Mouse (Mus musculus) urinary bladder, postnatal 14 days (tissue): ENCODE measurements around the gene Pgm1.

ENCODE experiments used
- DNase-seq: peaks from one replicate; pipeline ENCODE4 v3.0.0; 2021; ENCODE audit warnings: low spot score

Gene Pgm1

DNA sequence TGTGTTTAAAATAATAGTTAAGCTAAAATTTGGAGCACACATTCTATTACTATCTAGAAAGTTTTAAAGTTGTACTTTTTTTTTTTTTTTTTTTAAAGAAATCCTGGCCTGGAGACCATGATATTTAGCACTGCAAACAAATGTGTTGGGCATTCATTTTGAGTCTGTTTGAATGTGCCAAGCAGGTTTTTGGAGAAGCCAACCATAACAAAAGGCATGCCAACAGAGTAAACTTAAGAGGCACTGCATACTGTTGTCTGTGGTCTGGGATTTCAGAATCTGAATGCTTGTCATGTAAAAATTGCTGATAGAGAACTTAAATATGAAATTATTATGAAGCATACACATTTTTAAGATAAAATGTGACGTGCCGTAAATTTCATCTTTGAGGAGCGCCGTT, 28.0 kb downstream of the Pgm1 start:
- no peak for DNase-seq

DNA sequence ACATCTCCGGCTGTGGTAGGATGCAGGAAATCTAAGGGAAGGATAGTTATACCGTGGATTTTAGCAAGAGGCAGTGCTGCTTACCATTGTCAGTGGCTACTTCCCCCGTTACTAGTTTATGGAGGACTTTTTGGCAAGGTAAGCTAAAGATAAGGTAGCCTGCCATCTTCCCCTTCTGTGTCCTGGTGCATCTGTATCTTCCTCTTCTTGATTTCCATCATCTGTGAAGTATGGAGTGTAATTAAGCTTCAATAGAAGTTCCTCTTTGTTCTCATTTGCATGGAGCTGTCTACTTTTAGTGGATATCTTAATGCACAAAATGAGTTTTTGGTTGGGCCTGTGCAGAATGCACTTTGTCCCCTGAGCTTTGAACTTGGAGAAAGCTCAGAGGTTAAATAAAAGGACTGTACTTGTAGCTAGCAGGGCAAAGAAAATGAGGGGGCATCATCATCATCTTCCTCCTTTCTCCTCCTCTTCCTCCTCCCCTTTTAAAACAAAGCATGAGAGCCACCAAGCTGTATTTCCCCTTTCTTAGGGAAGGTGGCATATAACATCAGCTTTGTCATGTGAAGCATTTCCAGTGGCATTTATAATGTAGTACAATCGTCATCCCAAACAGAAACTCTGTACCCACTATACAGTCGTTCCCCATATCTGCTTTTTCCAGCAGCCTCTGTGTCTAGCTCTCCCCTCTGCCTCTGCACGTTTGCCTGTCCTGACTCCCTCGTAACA, 29.0 kb downstream of the Pgm1 start:
- no peak for DNase-seq

DNA sequence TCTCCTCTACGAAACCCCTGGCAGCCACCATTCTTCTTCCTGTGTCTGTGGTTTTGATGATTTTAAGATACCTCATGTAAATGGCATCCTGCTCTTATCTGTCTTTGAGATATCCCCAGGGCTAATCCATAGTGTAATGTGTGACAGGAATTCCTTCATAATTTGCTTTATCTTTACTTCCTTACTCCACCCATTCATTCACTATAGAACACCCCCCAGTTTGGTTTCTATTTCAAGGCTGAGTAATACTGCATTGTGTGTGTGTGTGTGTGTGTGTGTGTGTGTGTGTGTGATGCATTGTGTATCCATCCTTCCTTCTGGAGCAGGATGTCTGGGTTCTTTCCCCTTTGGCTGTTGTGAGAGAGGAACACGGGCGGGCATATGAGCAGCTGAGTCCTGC, 30.1 kb downstream of the Pgm1 start:
- no peak for DNase-seq

DNA sequence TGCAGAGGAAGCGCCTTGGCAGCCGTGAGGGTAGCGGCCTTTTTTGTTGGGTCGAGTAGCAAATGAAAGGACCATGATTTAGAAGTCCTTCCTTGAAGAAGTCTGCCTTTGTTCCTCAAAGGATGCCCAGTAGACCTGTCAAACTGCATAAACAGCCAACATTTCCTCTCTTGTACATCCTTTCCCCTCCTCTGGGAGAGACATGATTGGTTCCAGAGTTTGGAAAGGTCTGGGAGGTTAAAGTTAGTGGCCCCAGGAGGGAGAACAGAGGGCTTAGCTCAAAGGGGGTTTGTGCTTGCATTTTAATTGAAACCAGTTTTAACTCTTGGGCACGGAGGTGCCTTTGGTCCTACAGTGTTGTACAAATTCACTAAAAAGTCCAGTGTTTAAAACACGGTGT, 37.3 kb downstream of the Pgm1 start:
- no peak for DNase-seq

DNA sequence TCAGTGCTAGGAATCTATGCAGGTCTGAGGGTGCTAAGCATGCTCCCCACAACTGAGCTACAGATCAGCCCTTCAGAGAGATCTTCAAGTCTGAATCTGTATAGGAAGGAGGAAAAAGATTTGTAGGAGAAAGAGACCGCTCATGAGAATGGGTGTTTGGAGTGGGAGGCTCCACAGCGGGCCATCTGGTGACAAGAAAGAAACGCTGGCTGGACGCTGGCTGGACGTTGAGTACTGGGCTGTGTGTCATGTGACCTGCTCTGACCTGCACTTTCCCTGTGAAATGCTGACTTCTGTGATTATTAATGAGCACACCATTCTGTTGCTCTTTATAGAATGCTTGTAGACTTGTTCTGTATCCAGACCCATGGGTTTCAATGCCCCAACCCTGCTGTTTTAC, 40.1 kb downstream of the Pgm1 start:
- DNase-seq = peak; percentile 20

DNA sequence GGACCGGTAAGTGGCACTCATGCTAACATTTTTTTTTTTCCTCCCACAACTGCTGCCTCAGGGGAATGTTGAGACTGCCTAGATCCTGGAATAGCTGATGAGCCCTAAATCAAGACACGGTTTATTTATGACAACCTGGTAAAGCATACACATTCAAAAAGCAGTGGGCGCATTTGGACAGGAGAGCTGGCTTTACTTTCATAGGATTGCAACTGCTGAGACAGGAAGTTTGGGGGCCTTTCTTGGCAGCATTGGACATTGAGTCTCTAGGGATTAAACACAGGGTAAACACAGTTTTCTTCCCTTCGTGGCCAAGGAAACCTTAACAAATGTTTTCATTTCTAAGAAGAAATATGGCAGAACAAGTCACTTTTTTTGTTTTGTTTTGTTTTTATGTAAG, 40.9 kb downstream of the Pgm1 start:
- DNase-seq = no peak

DNA sequence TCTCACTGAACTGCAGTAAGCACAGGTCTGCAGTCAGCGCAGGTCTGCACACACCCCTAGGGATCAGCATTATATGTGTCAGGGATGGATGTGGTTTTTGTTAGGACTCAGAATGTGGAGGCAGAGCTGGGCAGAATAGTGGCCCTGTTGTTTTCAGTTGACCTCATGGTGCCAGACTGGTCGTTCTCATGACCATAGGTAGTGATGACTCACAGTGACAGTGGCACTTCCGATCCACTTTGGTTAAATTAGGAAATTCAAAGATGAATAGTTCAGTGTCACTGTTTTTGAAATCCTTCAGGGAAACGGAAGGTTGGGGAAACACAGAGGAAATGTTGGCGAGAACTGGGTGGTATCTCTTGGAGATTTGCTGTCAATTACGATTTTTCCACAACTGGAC, 43.7 kb downstream of the Pgm1 start:
- no peak for DNase-seq

DNA sequence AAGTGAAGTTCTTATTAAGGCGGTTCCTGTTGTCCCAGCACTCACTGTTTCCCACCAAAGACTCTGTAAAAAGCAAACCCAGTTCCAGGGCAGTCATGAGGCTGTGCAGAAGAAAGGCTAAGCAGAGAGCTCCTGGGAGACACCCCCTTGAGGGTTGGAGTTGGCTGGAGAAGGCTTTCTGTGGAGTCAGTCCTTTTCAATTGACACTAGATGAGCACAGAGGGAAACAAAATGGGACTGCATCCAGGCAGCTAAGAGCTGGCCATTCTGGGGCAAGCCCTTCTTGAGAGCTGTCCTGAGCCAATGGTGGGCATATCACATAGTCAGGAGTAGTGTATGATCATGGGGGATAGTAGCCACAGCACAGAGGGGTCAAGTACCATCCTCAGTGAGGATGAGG, 44.7 kb downstream of the Pgm1 start:
- no peak for DNase-seq

DNA sequence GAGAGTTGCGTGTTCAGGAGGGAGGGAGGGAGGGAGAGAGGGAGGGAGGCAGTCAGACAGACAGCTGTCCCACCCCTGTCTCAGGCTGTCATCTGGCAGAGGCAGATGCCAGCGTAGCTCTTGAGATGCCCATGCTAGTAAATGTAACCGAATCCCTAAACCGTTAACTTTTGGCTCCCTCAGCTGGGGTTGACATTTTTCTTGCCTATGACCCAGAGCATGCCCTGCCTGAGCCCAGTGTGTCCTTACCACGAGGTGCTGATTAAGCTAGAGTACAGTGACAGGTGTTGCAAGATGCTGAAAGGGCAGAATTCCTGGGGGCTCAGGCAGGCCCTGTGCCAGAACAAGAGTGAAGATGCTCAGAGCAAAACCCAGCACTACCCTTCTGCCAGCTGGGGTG, 45.2 kb downstream of the Pgm1 start:
- DNase-seq = no peak

DNA sequence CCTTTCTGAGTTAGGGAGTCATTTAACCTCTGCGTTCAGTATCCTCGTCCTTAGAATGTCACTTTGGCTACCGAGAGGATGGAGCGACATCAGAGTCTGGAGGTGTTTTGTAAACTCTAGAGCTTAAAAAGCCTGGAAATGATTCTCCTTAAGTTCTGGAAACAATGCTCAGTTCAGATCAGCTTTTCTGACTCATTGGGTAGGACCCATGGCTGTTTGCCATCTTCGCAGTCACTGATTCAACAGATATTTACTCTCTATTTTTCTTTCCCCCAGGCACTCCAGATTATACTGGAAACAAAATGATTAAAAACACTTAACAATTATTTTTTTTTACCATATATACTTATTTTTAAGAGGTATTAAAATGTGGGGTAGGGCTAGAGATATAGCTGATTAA, 50.1 kb downstream of the Pgm1 start:
- peak; percentile 29 for DNase-seq

DNA sequence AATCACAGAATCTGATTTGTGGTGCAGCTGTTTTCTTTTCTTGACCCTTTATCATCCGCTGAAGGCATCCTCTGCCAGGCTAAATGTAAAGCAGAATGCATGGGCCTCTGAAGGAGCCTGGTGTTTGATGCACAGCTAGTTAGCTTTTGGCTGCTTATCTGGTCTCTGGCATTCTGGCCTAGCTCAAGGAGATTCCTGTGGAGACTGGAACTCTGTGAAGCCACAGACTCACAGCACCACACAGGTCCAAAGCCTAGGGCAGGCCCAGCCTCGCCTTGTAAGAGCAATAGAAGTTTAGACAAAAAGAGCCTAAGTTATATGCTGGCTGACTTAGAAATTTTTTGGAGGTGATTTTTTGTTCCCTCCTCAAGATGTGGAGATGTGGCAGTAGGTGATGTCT, 52.0 kb downstream of the Pgm1 start:
- no peak for DNase-seq

DNA sequence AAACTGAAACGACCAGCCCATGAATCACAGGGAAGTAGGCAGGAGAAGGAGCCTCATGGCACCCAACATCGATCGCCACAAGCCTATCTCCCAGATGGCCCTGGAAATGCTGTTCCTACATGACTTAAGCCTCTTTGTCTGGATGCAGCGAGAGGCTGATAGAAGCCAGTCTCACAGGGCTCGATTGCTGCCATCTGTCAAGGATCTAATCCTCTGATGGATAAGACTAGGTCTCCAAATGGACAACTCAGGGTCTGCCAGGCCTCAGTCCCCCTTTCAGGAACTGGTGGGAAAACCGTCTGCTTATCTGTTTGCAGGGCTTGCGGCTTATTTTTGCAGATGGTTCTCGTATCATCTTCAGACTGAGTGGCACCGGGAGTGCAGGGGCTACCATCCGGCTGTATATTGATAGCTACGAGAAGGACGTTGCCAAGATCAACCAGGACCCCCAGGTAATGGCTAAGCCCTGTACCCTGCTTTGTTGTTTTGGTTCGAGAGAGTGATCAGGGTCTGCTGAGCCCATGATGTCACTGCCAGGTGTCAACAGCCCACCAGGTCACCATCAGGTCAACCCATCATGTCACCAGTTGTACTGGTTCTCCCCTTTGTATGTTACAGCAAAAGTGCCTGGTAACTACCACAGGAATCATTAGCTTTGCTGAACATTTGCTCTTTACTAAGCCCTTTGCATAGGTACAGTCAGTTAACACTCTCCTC, 54.6 kb downstream of the Pgm1 start:
- no peak for DNase-seq

DNA sequence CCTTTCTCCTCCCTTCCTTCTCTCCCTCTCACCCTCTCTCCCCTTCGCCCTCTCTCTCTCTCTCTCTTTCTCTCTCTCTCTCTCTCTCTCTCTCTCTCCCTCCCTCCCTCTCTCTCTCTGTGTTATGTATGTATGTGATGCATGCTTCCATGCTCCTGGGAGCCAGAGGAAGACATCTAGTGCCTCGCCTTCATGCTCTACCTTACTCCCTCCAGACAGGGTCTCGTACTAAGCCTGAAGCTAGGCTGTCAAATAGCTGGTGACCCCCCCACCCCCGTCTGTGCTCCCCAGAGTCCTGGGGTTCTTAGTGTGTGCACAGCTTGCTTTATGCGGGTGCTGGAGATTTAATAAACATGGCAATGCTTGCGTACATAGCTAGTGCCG, 55.1 kb downstream of the Pgm1 start:
- DNase-seq = no peak

DNA sequence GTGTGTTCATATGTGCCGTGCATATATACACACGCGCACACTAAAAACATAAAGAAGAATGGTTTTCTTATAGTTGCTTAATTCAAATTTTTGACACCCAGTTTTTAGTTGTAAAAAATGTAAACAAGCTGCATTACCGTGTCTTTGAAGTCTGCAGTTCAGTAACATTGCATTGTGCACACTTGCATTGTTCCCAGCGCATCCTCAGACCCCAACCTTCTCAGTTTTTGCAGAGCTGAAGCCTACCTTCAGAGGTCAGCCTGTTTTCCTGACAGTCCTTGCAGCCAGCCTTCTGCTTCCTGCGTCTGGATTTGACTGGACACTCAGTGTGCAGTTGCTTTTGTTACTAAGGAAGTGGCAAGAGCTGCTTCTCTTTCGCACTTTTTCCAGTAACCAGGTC, 55.9 kb downstream of the Pgm1 start:
- DNase-seq = no peak

DNA sequence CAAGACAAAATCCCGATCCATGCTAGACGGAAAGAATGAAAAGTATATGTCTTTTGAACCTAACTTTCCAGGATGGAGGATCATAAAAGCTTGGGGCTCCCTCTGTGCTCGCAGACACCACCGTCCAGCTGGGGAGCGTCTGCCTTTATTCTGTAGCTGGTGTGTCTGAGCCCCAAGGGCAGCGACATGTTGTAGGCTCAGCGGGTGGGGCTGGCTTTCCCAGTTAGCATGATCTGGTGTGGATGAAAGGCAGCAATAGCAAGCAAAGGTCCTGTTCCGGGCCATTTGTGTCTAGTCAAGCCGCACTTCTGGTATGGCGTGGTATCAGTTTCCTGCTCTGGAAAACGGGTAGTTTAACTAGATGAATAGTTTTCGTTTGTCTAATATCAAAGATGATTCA, 56.4 kb downstream of the Pgm1 start:
- no peak for DNase-seq

DNA sequence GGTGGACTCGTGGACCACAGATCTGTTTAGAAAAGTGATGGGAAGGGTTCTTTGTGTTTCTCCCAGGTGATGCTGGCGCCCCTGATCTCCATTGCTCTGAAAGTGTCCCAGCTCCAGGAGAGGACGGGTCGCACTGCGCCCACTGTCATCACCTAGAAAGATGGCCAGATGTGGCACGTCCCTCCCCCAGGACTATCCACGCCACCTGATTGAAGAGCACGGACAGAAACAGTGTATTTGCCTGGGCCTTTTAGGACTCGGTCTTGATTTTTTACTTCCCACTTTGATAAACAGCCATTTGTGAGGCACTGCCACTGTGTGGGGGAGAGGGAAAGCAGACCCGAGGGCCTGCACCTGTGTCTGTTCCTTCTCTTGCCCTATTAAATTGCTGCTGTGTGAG, 57.4 kb downstream of the Pgm1 start:
- DNase-seq = no peak

DNA sequence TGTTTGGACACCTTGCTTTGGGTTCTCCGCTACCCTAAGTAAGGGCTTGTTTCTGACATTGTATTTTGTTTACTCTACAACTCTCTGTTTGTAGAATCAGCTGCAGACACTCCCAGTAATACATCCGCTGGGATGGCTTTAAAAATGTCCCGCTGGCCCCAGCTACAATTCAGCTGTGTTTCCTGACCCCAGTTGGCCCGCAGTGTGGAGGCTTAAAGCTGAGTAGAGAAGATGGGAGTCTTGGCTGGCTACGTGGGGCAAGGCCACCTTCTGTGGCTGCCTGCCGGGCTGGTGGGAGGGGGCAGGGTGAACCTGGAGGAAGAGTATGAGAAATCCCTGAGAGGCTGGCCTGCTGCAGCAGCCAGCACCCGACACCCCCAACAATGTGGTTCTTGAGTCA, 59.6 kb downstream of the Pgm1 start:
- peak; percentile 20 for DNase-seq

DNA sequence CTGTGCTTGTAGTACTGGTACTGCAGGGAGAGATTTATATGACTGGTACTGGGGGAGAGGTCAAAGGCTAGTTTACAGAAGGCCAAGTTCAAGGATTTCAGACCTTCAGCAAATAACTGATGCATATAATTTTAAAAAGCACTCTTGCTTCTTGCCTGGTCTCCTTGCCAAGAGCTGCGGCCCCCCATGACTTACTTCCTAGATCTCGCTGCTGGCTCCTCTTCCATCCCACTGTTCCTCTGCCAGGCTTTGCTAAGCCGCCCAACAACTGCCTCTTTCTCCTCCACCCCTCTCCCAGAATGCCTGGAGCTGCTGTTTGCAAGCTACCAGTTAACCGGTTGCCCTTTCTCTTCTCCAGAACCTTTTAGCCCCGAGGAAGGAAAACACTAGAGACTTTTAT, 71.8 kb downstream of the Pgm1 start:
- no peak for DNase-seq

DNA sequence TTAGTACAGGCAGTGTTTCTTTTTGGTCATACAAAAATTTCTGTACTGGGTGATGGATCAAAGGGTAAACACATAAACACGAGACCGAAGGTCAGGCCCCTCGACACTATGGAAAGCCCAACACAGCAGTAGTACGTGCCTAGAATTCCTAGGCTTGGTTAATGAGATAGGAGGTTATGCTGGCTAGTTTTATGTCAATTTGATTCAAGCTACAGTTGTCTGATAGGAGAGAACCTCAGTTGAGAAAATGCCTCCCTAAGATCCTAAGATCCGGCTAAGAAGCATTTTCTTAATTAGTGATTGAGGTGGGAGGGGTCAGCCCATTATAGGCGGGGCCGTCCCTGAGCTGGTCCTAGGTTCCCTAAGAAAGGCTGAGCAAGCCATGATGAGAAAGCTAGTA, 72.6 kb downstream of the Pgm1 start:
- no peak for DNase-seq

DNA sequence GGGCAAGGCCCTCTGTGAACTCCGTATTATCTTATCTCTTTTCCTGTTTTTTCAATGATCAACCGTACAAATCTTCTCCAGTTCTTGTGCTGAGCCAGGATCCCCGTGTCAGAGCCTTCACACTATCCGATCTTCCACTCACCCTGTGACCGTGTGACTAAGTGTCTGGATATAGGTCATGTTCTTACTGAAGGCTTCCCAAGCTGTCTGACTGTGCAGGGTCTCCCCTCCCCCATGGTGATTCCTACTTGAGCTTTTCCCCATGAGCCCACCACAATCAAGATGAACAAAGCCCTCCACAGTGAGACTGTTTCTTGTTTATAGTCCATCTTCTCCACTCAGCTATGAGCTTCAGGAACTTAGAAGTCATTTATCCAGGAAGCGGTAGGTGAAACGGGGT, 78.5 kb downstream of the Pgm1 start:
- DNase-seq = no peak

DNA sequence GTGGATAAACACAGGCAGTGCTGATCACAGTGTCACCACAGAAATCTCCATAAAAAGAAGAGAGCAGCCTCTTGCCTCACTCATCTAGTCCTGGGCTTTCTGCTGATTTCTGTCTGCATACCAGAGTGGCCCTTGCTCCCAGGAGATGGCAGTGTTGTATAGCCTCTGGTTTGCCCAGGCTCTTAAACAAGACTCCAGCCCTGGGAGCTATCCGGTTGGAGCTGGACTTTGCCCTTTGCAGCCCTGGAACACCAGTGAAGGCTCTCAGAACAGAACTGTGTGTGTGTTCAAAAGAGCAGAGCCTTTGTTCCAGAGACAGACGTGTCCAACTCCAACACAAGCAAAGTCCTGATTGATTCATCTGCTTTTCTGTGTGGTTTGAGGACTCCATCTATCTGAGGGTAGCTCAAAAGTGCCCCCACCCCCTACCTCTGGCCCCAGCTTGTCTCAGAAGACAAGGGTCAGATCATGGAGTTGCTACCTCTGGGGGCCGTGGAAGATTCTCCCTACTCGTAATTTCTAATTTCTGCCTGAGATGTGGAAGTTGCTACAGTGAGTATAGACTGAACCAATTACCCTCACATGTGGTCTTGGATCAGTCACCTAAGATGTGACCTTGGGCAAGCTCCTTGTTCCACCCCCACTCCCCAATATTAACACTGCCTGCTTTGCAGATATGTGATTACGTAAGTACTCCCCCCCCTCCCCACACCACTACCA, 79.3 kb downstream of the Pgm1 start:
- DNase-seq = peak; percentile 74

DNA sequence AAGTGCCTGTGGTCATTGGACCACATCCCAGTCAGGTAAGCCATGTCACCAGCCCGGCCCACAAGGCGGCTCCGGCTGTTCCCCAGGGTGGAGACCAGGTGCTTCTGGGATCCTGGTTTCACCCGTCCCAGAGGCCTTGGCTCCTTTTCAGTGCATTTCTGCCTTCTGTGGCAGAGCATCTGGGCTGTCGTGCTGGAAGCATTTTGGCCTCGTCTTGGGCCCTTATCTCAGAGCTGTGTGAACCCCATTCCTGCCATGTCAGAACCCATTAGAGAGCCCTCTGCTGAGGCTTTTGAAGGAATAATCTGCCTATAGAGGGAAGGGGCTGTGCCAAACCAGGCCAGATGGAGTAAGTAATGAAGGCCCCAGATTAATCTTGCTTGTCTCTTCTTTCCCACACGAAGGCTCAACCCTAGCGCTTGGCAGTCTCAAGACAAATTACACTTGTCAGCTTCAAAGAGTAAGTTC, 80.0 kb downstream of the Pgm1 start:
- no peak for DNase-seq

DNA sequence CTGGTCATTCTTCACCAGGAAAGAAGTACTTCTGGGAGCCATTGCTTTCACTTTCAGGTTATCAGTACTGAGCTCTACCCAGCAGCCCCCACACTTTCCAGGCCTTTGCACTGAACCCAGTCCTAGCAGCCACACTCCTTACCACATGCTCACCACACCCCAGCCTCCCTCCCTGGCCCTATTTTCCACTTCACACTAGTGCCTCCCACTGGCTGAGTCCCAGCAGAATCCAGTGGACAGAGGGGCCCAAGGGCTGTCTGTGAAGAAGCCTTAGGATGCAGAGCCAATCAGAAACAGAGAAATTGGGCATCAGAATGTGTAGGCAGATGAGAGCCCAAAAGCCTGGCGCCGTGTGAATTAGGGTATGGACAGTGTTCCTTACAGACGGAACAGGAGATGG, 81.7 kb downstream of the Pgm1 start:
- no peak for DNase-seq
